Mouse (Mus musculus) G1E (cell line): Measurements from ENCODE around the gene H3f3a.

Experiments used
- CTCF ChIP-seq: IDR thresholded peaks from 2 replicates; pipeline ENCODE4 v1.5.1; 2012; ENCODE audit warnings: low read depth, low read length, inconsistent platforms, mixed read lengths
- GATA1 ChIP-seq: IDR thresholded peaks from 2 replicates; pipeline ENCODE4 v1.6.1; 2012; ENCODE audit warnings: borderline replicate concordance, low read length, inconsistent platforms, mixed read lengths
- GATA2 ChIP-seq: IDR thresholded peaks from 2 replicates; pipeline ENCODE4 v1.6.1; 2012; ENCODE audit warnings: low read depth, low read length, inconsistent platforms, borderline replicate concordance
- POLR2AphosphoS5 ChIP-seq: IDR thresholded peaks from 2 replicates; pipeline ENCODE4 v1.6.1; 2012; ENCODE audit warnings: low read depth, low read length, inconsistent platforms; ENCODE audit not compliant: insufficient replicate concordance
- TAL1 ChIP-seq: conservative IDR thresholded peaks from 2 replicates; pipeline ENCODE4 v1.6.1; 2012; ENCODE audit warnings: low read depth, low read length, inconsistent platforms, mixed read lengths

DNA sequence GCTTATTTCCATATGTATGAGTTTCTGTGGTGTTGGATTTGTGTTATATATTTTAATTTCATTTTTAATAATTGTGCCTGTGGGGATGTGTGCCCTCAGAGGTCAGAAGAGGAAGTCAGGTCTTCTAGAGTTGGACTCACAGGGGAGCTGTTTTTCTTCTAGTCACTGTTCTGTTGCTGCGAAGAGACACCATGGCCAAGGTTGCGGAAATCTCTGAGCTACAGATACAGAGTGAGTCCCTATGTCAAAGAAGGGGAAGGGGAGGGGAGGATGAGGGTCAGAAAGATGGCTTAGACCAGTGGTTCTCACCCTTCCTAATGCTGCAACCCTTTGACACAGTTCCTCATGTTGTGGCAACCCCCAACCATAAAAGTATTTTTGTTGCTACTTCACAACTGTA, 57.0 kb downstream of the H3f3a start:
- no peak for TF ChIP-seq GATA1
- TF ChIP-seq CTCF: no peak
- TF ChIP-seq GATA2: no peak
- TF ChIP-seq TAL1: no peak
- TF ChIP-seq POLR2AphosphoS5: no peak
